Mouse (Mus musculus) thymus, postnatal 25 days (tissue): ENCODE data around the gene Knl1.

Source experiments
- DNase-seq: peaks from one replicate; pipeline ENCODE4 v3.0.0; 2022

The Knl1 gene

GRCm38 (mm10) chr2:119040882-119041281 is 6.0 kb upstream of the Knl1 start:
- DNase-seq = peak; percentile 26

GRCm38 (mm10) chr2:119045163-119045562 is 1.8 kb upstream of the Knl1 start:
- DNase-seq = no peak

- no peak for DNase-seq
Measured at GRCm38 (mm10) chr2:119047849-119048248, 930 bp downstream of the Knl1 start.

GRCm38 (mm10) chr2:119050132-119050650 is 3.3 kb downstream of the Knl1 start:
- DNase-seq = no peak

- DNase-seq = no peak
Measured at GRCm38 (mm10) chr2:119060139-119060538, 13.2 kb downstream of the Knl1 start.

- no peak for DNase-seq
Measured at GRCm38 (mm10) chr2:119072397-119072796, 25.5 kb downstream of the Knl1 start.

- DNase-seq = no peak
Measured at GRCm38 (mm10) chr2:119086156-119086555, 39.2 kb downstream of the Knl1 start.

- no peak for DNase-seq
Measured at GRCm38 (mm10) chr2:119101552-119101951, 54.6 kb downstream of the Knl1 start.

- no peak for DNase-seq
Measured at GRCm38 (mm10) chr2:119106583-119106982, 59.7 kb downstream of the Knl1 start.

- peak; percentile 22 for DNase-seq
Measured at GRCm38 (mm10) chr2:119108554-119108953, 61.6 kb downstream of the Knl1 start.

- no peak for DNase-seq
Measured at GRCm38 (mm10) chr2:119111060-119111459, 64.1 kb downstream of the Knl1 start.

- DNase-seq = peak; percentile 83
Measured at GRCm38 (mm10) chr2:119112438-119113112, 65.7 kb downstream of the Knl1 start, which contains the start of gene Rad51. TSS of gene Rad51 (plus strand) at chr2:119112793.

- DNase-seq = no peak
Measured at GRCm38 (mm10) chr2:119113121-119113925, 66.4 kb downstream of the Knl1 start.

- no peak for DNase-seq
Measured at GRCm38 (mm10) chr2:119136346-119136898, 89.5 kb downstream of the Knl1 start.

GRCm38 (mm10) chr2:119145199-119145598 is 98.3 kb downstream of the Knl1 start:
- peak; percentile 14 for DNase-seq

GRCm38 (mm10) chr2:119146435-119146834 is 99.5 kb downstream of the Knl1 start:
- no peak for DNase-seq

- DNase-seq = no peak
Measured at GRCm38 (mm10) chr2:119147160-119147678, 100.3 kb downstream of the Knl1 start.

GRCm38 (mm10) chr2:119147775-119148174 is 100.9 kb downstream of the Knl1 start:
- DNase-seq = no peak

- DNase-seq = no peak
Measured at GRCm38 (mm10) chr2:119152255-119152654, 105.3 kb downstream of the Knl1 start.

- no peak for DNase-seq
Measured at GRCm38 (mm10) chr2:119154683-119155082, 107.8 kb downstream of the Knl1 start.
